Mouse (Mus musculus) embryonic facial prominence, embryonic 11.5 days (tissue): ENCODE data around the gene Tmem87b. TPM values are rescaled to one million over a fixed set of nuclear protein-coding genes. Genes with fewer than 3 reads are reported as not detected.
A peak's percentile ranks its signal among the peaks of the same experiment; 100 is the strongest.

Source experiments
- ATAC-seq: fragments of 200-750 bp; cut with Nextera tagmentation; replicated peaks from 2 replicates; pipeline ENCODE4 v1.8.0; 2017; ENCODE audit warnings: low read depth; ENCODE audit not compliant: insufficient number of reproducible peaks, low FRiP score, low TSS enrichment
- DNase-seq: peaks from one replicate; pipeline ENCODE4 v3.0.0-alpha.2; 2015; ENCODE audit warnings: low spot score
- H3K27ac ChIP-seq: fragments of 300-500 bp; sonication (generic); replicated peaks from 2 replicates; pipeline ENCODE4 v1.5.1; 2014; ENCODE audit warnings: mild to moderate bottlenecking, low read depth, low read length, control low read depth
- H3K27me3 ChIP-seq: fragments of 300-500 bp; sonication (generic); 2 replicates; pipeline ENCODE4 v1.6.1; 2014; ENCODE audit warnings: mild to moderate bottlenecking, low read length, moderate library complexity, mixed read lengths; ENCODE audit not compliant: control insufficient read depth, insufficient read depth
- H3K36me3 ChIP-seq: fragments of 300-500 bp; sonication (generic); replicated peaks from 2 replicates; pipeline ENCODE4 v1.6.1; 2014; ENCODE audit warnings: low read depth, mild to moderate bottlenecking, low read length, moderate library complexity, mixed read lengths; ENCODE audit not compliant: control insufficient read depth, insufficient read depth
- H3K4me1 ChIP-seq: fragments of 300-500 bp; sonication (generic); 2 replicates; pipeline ENCODE4 v1.6.1; 2014; ENCODE audit warnings: low read length, mixed read lengths; ENCODE audit not compliant: control insufficient read depth, insufficient read depth
- H3K4me2 ChIP-seq: fragments of 300-500 bp; sonication (generic); 2 replicates; pipeline ENCODE4 v1.6.1; 2014; ENCODE audit warnings: low read depth, mild to moderate bottlenecking, control low read depth, low read length, moderate library complexity
- H3K4me3 ChIP-seq: fragments of 300-500 bp; sonication (generic); 2 replicates; pipeline ENCODE4 v1.5.1; 2014; ENCODE audit warnings: low read depth, low read length, control low read depth
- H3K9ac ChIP-seq: fragments of 300-500 bp; sonication (generic); replicated peaks from 2 replicates; pipeline ENCODE4 v1.6.1; 2014; ENCODE audit warnings: mild to moderate bottlenecking, control low read depth, low read length
- H3K9me3 ChIP-seq: fragments of 300-500 bp; sonication (generic); replicated peaks from 2 replicates; pipeline ENCODE4 v1.6.1; 2016; ENCODE audit warnings: mild to moderate bottlenecking, low read length, inconsistent platforms, mixed read lengths; ENCODE audit not compliant: control insufficient read depth
- WGBS: fragments of 180-500 bp; shearing (Covaris S2); extraction: QIAGEN DNeasy Blood & Tissue Kit; methylation state at CpG from one replicate; pipeline ENCODE4 v1.1.7; 2014; 5-methylcytosine and 5-hydroxymethylcytosine counted together
- polyA plus RNA-seq: library from polyadenylated mRNA; unstranded; fragments of >200 nt; fragmentation: Nextera tagmentation; extraction: Ambion mirVana; gene quantifications from 2 replicates; pipeline ENCODE4 v1.2.1, GENCODE M21; 2014

The Tmem87b gene
- polyA plus RNA-seq, 1 experiment from 2014 or later: 24.9 TPM

DNA sequence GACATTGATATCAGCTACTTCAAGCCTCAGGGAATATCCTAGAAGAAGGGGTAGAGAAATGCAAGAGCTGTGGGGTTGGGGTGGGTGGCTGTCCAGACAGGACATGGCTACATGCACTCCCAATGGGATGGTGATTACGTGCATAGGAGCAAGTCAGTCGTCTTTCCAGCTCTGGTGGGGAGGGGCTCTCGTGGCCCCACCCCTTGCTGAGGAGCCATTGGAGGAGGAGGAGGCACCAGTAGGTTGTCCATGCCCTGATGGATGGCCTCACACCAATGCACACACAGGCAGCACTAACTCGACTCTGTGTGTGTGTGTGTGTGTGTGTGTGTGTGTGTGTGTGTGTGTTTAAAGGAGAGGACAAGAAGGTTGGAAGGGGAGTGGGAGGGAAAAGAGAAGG lies 12.6 kb upstream of the Tmem87b start:
- ATAC-seq: no peak

DNA sequence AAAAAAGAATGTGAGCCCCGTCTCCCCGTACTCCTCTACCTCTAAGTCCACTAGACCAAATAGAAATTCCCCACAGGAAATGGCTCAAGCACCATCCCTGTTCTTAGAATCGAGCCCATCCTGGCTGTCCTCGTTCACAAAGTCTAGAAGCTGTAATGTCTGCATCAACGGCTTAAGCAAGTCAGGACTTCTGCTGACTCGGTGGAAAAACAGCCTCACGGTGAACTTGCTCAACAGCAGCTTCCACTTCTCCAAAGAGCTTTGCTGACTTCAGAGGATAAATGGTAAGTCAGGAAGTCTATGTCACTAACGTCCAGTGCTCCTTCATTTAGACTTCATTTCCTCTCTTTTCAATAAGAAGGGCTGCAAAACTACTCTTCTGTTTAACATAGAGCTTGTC lies 11.4 kb upstream of the Tmem87b start:
- Histone ChIP-seq H3K9me3 (no peaks in the 10 kb centered on the region), H3K36me3 (no peaks in the 10 kb centered on the region; the same call in 1 of the 2 replicates), H3K4me1 (no peaks in the 10 kb centered on the region), H3K4me3 (no peak overlapping the region), H3K4me2 (no peak overlapping the region), H3K27me3 (no peaks in the 10 kb centered on the region), H3K27ac (no peak overlapping the region), H3K9ac (no peak overlapping the region)
- WGBS: 78% methylated on average over 8 of the region's 8 CpGs
- ATAC-seq (no peak), DNase-seq (no peak)

More for the DNA sequence above, 12.6 kb upstream of the Tmem87b start:
- no peaks in the 10 kb centered on the region for H3K9me3 ChIP-seq
- no peak overlapping the region for H3K9ac ChIP-seq
- H3K27me3 ChIP-seq: no peaks in the 10 kb centered on the region
- no peak overlapping the region for H3K4me3 ChIP-seq
- 66% methylated on average over 4 of the region's 4 CpGs for WGBS
- H3K4me1 ChIP-seq: no peaks in the 10 kb centered on the region
- no peak overlapping the region for H3K4me2 ChIP-seq
- peaks cover 4% of the 10 kb centered on the region for H3K36me3 ChIP-seq
- no peak overlapping the region for H3K27ac ChIP-seq
- no peak for DNase-seq

DNA sequence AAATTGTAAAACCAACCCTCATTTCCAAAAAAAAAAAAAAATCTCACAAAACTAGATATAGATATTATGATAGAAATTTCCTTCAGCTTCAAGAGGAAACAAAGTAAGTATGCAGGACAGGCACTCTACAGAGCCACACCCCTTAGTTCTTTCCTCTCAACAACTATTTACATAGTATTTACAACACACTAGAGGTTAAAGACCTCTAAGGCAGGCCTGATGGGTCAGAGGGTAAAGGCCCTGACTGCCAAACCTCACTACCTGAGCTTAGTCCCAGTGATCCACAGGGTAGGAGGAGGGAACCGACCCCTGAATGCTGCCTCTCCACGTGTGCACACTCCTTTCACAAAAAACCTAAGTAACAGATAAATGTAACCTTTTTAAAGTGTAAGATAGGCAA lies 5.2 kb upstream of the Tmem87b start:
- Histone ChIP-seq H3K36me3 (no peaks in the 10 kb centered on the region), H3K9me3 (no peaks in the 10 kb centered on the region), H3K9ac (no peak overlapping the region), H3K4me3 (no peak overlapping the region), H3K4me2 (no peak overlapping the region), H3K27me3 (no peaks in the 10 kb centered on the region), H3K27ac (no peak overlapping the region), H3K4me1 (no peaks in the 10 kb centered on the region)
- 27% methylated on average over 2 of the region's 2 CpGs for WGBS
- ATAC-seq (no peak), DNase-seq (no peak)

DNA sequence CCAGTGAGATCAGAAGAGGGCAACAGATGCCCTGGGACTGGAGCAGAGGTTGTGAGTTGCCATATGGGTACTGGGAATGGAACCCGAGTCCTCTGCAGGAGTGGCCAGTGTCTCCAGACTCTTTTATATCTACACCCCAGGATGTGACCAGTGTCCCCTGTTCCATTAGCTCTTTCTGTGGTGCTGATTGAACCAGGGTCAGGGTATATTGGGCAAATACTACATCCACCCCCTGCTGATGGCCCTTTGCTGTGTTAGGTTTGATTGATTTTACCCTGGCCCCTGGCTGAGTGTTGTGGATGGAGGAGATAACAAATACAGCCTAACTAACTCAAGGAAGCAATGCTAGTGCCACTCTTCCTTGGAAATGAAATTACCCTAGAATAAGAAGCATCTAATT lies 1.6 kb upstream of the Tmem87b start:
- 85% methylated on average over 1 of the region's 1 CpGs for WGBS
- no peak overlapping the region for H3K27ac ChIP-seq
- DNase-seq (no peak), ATAC-seq (no peak)
- no peak overlapping the region for H3K4me2 ChIP-seq
- H3K36me3 ChIP-seq: no peaks in the 10 kb centered on the region
- H3K27me3 ChIP-seq: no peaks in the 10 kb centered on the region
- no peaks in the 10 kb centered on the region for H3K4me1 ChIP-seq
- H3K9ac ChIP-seq: no peak overlapping the region
- H3K4me3 ChIP-seq: no peak overlapping the region
- no peaks in the 10 kb centered on the region for H3K9me3 ChIP-seq

DNA sequence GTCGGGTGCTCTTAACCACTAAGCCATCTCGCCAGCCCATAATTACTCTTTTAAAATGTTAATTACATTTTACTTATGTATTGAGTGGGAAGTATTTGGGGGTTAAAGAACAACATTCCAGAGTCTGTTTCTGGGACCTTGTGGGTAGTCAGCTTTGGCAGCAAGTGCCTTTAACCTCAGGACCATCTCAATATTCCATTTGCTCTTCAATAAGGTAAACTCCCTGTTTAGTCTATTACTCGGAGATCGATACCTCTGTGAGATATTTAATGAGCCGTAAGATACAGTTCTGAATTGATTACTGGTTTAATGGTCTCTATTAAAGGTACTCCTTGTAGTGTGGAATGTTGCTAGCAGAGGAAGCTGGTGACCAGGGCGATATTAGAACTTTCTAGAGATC lies 1.0 kb upstream of the Tmem87b start:
- no peaks in the 10 kb centered on the region for H3K9me3 ChIP-seq
- 44% methylated on average over 6 of the region's 6 CpGs for WGBS
- no peak overlapping the region for H3K27ac ChIP-seq
- H3K4me1 ChIP-seq: no peaks in the 10 kb centered on the region
- H3K27me3 ChIP-seq: no peaks in the 10 kb centered on the region
- DNase-seq (no peak), ATAC-seq (no peak)
- no peak overlapping the region; the same call in 1 of the 2 replicates for H3K4me3 ChIP-seq
- no peak overlapping the region; the same call in 1 of the 2 replicates for H3K4me2 ChIP-seq
- H3K9ac ChIP-seq: no peak overlapping the region
- no peaks in the 10 kb centered on the region for H3K36me3 ChIP-seq

DNA sequence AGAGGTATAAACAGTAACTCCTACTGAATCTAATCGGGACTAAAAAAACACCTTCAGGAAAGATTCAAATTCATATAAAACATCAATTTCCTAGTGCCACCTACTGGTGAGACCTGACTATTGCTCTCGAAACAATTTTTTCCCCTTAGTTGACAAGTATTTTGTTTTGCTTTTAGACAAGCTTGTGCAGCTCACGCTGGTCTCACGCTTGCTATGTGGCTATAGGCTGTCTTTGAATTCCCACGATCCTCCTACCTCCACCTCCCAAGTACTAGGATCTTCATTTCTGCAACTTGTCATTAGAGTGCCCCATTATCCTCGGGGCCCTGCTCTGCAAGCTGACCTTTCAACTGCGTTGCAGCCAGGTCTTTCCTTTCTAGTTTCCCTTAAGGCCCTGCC lies 532 bp upstream of the Tmem87b start:
- no peaks in the 10 kb centered on the region for H3K27me3 ChIP-seq
- peak overlapping the region; percentile 57 for H3K4me2 ChIP-seq
- H3K36me3 ChIP-seq: no peaks in the 10 kb centered on the region
- peak overlapping the region; percentile 62 for H3K27ac ChIP-seq
- ATAC-seq (peak; percentile 49; the same call in 1 of the 2 replicates), DNase-seq (peak; percentile 88)
- no peaks in the 10 kb centered on the region for H3K9me3 ChIP-seq
- H3K9ac ChIP-seq: peak overlapping the region; percentile 43
- WGBS: under 1% methylated on average over 7 of the region's 7 CpGs
- H3K4me1 ChIP-seq: no peaks in the 10 kb centered on the region
- peak overlapping the region; percentile 77 for H3K4me3 ChIP-seq

DNA sequence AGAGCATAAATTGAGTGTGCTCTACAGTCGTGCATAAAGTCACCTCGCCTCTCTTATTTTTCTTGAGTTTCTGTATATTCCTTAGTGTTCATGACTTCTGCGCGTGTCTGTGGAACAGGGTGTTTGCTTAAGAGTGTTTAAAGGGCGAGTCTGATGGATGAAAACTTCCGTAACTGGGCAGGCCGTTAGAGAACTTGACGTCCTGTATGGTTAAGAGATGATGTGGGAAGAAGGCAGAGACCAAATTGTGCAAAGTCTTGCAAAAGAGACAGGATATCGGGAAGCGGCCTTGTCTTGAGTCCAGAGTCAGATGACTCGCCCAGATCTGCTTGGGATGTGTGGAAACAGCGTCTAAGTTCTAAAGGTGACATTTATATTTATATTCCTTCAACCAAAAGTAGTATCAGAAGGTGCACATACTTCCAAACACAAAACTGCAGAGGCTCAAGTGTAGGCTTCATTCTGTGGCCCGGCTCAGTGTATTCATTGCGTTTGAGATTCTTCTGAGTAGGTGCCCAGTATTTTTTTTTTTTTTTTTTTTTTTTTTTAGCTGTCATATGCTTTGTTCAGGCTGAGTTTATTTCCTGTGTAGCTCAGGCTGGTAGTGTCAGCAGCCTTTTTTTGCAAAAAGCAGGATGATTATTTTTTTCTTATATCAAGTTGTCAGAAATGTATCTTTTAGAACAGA lies 1.2 kb downstream of the Tmem87b start:
- peak; percentile 17 for DNase-seq
- no peaks in the 10 kb centered on the region for H3K4me1 ChIP-seq

DNA sequence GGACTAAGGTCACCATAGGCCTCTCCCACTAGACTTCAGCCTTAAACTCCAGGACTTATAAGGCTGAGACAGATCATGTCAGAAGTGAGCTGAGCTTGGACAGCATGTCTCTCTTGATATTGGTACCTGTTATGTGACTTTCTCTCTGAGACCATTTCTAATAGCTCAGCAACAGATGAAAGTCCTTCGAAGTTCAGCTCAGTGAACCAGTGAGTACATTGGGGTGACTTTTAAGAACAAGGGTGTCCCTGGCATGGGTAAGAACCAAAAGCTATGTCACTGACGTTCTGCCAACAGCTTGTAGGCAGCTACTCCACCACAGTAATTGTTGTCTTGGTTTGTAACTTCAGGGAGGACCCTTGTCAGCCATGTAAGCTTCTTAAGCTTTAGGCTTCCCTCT lies 2.7 kb downstream of the Tmem87b start:
- H3K4me1 ChIP-seq: no peaks in the 10 kb centered on the region
- no peaks in the 10 kb centered on the region for H3K9me3 ChIP-seq
- no peak overlapping the region for H3K4me2 ChIP-seq
- no peaks in the 10 kb centered on the region for H3K36me3 ChIP-seq
- H3K27ac ChIP-seq: no peak overlapping the region
- no peak overlapping the region for H3K4me3 ChIP-seq
- H3K27me3 ChIP-seq: no peaks in the 10 kb centered on the region
- 89% methylated on average over 2 of the region's 2 CpGs for whole genome bisulfite sequencing
- ATAC-seq: no peak
- no peak overlapping the region for H3K9ac ChIP-seq
- DNase-seq: no peak

More for the DNA sequence above, 1.2 kb downstream of the Tmem87b start:
- Histone ChIP-seq H3K4me2 (peak overlapping the region; percentile 58), H3K27ac (no peak overlapping the region), H3K9ac (peak overlapping the region; percentile 73), H3K4me3 (peak overlapping the region; percentile 77), H3K9me3 (no peaks in the 10 kb centered on the region), H3K36me3 (no peaks in the 10 kb centered on the region), H3K27me3 (no peaks in the 10 kb centered on the region)
- WGBS: 26% methylated on average over 14 of the region's 14 CpGs
- no peak for ATAC-seq
